Mouse (Mus musculus) MEL (cell line): ENCODE measurements around the gene Nsd1.

Experiments used
- ELF1 ChIP-seq: IDR thresholded peaks from 2 replicates; pipeline ENCODE4 v1.6.1; 2014; ENCODE audit warnings: low read depth, mild to moderate bottlenecking, inconsistent platforms, low read length, improper control_type of control experiment, moderate library complexity
- EP300 ChIP-seq, 2 experiments: IDR thresholded peaks; 2 replicates each; pipeline ENCODE4 v1.6.1; 2011; ENCODE audit warnings: improper control_type of control experiment in 2 of 2, low read length in 2 of 2, low read depth in 1 of 2, mild to moderate bottlenecking in 1 of 2
- GATA1 ChIP-seq: IDR thresholded peaks from 2 replicates; pipeline ENCODE4 v1.6.1; 2011; ENCODE audit warnings: low read depth, low read length, improper control_type of control experiment
- MAX ChIP-seq: IDR thresholded peaks from 2 replicates; pipeline ENCODE4 v1.6.1; 2011; ENCODE audit warnings: low read length, improper control_type of control experiment
- ZMIZ1 ChIP-seq: IDR thresholded peaks from 2 replicates; pipeline ENCODE4 v1.6.1; 2012; ENCODE audit warnings: low read depth, mild to moderate bottlenecking, inconsistent platforms, low read length, improper control_type of control experiment, moderate library complexity

GRCm38 (mm10) chr13:55211221-55212010 lies 1.8 kb downstream of the Nsd1 start:
- TF ChIP-seq EP300 (IDR thresholded peaks at IDR 0.05; ENCODE audit: low read depth in 1 of 2, low read length in 2 of 2) (no peak), ZMIZ1 (no peak), ELF1 (no peak), MAX (no peak), GATA1 (no peak)
